Mouse (Mus musculus) brain, adult 2 months (tissue): ENCODE data around the gene BC049352.

Source experiments
- DNase-seq: peaks from one replicate; pipeline ENCODE4 v3.0.0; 2011; ENCODE audit warnings: low read depth, low spot score

Gene BC049352

DNA sequence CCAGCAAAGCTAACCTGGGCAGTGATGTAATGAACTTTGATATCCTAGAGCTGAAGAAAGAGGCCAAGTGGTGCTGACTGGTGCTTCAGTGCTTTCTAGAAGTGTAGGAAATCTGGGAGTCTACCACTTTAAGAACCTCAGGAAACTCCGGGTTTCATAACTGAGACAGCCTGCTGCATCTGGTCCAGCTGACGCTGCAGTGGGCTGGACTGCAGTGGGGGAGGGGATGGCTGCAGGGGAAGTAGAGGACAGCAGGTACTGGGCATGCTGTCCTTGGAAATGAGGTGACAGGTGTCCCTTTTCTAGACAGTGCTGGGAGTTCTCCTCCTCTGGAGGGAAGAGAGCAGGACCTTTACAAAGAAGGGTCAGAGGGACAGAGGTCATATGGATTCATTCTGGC is at the start of gene BC049352:
BC049352 (plus strand) TSS at position 238 of the 400 bp plus-strand sequence.
- DNase-seq, result peak; percentile 71

- peak; percentile 84 for DNase-seq
These were observed 48.1 kb upstream of the BC049352 start for GRCm38 (mm10) chr9:45133484-45134310.

GRCm38 (mm10) chr9:45136442-45137169 is 45.2 kb upstream of the BC049352 start:
- no peak for DNase-seq

- DNase-seq, result peak; percentile 66
These were observed 43.4 kb upstream of the BC049352 start, which contains the start of gene Scn4b for GRCm38 (mm10) chr9:45138191-45139032. Gene Scn4b (plus strand): TSS chr9:45138395.

GRCm38 (mm10) chr9:45139082-45139481 is 42.7 kb upstream of the BC049352 start:
- DNase-seq, result no peak

DNA sequence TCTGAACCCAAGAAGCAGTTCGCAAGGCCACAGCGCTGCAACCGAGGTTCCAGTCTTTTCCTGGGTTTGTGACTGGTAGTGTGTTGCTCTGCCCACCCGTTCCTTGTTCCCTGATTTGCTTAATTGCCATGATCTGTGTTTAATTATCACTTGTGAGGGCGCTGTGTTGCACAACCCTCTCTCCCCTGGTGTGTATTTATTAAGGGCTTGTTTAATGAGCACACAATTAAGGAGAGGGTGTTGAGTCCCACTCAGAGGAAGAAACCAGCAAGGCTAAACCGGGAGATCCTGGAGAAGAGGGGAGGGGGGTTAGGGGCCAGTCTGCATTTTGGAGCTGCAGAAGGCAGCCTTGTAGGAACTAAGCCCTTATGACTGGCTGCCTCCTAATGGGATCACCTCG is 40.9 kb upstream of the BC049352 start:
- DNase-seq, result peak; percentile 41

DNA sequence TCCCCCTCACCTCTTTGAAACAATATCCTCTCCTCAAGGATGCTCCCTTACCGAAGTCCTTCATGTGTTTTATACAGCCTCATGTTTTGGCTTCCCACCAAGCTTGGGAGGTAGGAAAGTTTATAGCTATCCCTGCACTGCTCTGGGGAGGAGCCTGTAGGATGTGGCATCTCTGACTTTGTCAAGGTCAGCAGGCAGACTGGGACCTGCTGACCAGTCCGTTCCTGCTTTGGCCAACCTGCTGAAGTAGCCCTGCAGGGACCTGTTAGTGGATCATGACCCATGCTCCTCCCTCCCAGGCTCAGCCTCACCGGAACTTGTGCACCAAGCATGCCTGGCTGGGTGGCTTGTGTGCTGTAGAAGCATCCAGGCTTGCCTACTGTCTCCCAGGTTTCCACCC is 39.1 kb upstream of the BC049352 start:
- DNase-seq, result no peak

GRCm38 (mm10) chr9:45145533-45146266 is 36.1 kb upstream of the BC049352 start:
- DNase-seq, result peak; percentile 77

DNA sequence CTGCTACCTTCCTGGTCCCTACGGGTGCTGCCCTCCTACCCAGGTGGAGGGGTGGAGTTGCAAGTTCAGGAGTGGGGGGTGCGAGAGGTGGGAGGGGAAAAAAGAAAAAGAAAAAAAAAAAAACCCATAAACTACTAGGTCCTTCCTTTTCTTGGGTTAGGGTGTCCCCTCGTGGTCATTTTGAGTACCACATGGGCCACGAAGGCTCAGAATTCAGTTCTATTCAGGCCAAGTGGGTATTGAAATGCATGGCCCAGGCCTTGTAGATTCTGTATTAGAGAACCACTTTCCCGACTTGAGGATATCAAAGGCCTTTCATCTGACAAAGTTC is 35.6 kb upstream of the BC049352 start:
- peak; percentile 81 for DNase-seq

- DNase-seq, result no peak
These were observed 30.9 kb upstream of the BC049352 start for GRCm38 (mm10) chr9:45150933-45151332.

- peak; percentile 49 for DNase-seq
These were observed 28.4 kb upstream of the BC049352 start for GRCm38 (mm10) chr9:45153361-45153760.

GRCm38 (mm10) chr9:45167903-45168302 is 13.9 kb upstream of the BC049352 start:
- peak; percentile 70 for DNase-seq

DNA sequence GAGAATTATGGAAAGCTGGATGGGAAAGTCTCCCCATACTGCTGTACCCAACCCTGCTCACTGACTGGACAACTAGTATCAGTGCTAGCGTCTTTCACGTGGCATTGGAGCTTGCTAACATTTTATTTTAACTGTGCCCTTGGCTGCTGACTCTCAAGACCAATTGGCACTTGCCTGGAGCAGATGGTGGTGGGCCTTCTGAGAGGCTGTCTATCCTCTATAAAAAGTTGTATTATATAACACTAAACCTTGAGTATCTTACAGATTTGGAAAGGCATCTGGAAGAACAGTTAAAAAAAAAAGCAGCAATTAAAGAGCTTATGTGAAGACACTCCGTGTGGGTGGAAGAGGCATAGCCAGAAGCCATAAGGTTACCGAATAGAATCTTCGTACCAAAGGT is 11.7 kb upstream of the BC049352 start:
- peak; percentile 77 for DNase-seq

DNA sequence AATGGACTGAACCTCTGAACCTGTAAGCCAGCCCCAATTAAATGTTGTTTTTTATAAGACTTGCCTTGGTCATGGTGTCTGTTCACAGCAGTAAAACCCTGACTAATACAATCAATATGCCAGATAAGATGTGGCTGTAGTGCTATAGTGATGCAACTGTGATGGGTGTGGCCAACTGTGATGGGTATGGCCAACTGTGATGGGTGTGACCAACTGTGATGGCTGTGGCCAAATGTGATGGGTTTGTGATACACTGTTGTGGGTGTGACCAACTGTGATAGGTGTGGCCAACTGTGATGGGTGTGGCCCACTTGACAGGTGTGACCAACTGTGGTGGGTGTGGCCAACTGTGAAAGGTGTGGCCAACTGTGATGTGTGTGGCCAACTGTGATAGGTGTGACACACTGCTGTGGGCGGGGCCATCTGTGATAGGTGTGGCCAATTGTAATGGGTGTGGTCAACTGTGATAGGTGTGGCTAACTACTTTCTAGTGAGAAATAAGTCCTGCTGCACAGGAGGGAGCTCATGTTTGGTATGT is 10.7 kb upstream of the BC049352 start:
- no peak for DNase-seq

DNA sequence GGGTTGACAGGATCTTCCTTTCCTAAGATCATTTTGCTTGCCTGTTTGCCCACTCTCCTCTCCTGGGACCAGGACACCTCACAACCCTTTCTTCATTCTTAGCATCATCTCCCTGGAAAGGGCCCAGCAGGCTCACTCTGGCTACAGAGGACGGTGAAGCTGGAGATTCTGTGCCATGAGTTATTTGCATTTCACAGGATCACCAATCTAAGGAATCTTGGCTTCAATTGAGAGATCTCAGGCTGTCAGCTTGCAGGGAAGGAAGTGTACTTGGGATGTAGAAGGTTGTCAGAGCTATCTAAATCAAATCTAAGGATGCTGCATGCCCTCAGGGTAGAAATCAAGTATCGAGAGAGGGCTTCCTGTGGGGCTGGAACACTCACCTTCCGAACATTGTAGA is 8.3 kb upstream of the BC049352 start:
- DNase-seq, result peak; percentile 58

- no peak for DNase-seq
These were observed 2.5 kb upstream of the BC049352 start for GRCm38 (mm10) chr9:45179282-45179681.

GRCm38 (mm10) chr9:45182521-45182920 is 714 bp downstream of the BC049352 start:
- DNase-seq, result peak; percentile 56

DNA sequence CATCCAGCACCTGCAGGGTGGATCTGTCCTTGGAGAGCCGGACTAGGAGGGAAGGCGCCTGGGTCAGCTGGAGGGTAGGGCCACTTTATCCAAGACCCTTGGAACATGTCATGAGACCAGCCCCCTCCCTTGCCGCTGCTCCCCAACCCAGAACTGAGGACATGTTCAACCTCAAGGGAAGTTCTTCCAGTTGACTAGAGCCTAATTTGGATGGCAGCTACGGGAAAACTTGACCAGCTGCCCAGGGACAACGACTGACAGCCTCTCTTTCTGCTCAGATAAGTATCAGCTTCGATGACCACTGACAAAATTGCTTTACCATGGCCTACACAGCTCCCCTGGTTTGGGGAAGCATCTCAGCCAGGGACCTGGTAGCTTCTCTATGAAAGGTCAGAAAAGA is 1.5 kb downstream of the BC049352 start:
- no peak for DNase-seq

GRCm38 (mm10) chr9:45185250-45185649 is 3.4 kb downstream of the BC049352 start:
- peak; percentile 90 for DNase-seq

DNA sequence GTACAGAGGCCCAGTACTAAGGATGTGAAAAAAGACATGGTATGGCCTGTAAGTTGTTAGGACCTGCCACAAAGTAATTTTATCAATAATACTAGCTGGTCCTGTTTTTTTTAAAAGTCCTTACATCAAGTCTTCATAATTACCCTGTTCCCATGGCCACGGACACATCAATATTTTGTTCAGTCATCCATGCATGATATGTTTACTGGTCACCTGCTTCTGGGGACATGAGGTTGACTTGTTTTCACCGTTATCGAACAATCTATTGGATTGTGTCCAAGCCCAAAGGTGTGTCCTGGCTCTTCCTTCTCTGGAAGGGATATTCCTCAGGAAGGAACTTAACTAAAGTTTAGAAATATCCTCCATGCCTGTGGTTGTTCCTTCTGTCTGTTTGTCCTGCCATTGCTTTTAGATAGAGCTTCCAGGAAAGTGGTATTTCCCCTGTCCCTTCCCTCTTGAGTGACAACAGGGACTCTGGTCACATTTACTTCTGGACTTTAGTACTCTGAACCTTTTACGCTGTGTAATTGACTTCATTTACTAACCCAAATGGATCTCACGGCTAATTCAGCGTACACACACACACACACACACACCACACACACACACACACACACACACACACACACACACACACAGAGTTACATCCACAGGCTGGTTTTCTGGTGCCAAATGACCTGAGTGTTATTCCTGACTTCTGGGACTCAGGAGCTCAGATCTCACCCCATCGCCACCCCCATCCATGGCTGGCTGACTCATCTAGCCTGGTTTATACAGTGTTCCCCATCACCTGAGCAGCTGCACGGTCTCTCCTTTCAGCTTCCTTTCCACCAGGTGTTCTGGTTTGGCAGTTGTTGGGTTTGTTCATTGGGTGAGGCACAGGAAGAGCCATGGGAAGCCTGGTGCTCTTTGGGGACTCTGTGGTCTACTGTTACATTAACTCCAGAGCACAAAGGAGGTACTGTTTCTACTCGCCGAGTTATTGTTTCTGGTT is 7.1 kb downstream of the BC049352 start:
- DNase-seq, result peak; percentile 45
